Mouse (Mus musculus) midbrain, embryonic 16.5 days (tissue): ENCODE results near the gene Thoc3. TPM values are rescaled to one million over a fixed set of nuclear protein-coding genes. Genes with fewer than 3 reads are reported as not detected.

ENCODE experiments used
- ATAC-seq: fragments of 200-750 bp; cut with Nextera tagmentation; 2 replicates; pipeline ENCODE4 v1.8.0; 2017; ENCODE audit warnings: moderate TSS enrichment
- H3K27ac ChIP-seq: fragments of 300-500 bp; sonication (generic); 2 replicates; pipeline ENCODE4 v1.5.1; 2014; ENCODE audit warnings: mild to moderate bottlenecking, low read length, mixed read lengths
- H3K27me3 ChIP-seq: fragments of 300-500 bp; sonication (generic); 2 replicates; pipeline ENCODE4 v1.6.1; 2014; ENCODE audit warnings: low read depth, low read length, mixed read lengths; ENCODE audit not compliant: control insufficient read depth, insufficient read depth
- H3K36me3 ChIP-seq: fragments of 300-500 bp; sonication (generic); 2 replicates; pipeline ENCODE4 v1.6.1; 2014; ENCODE audit warnings: mild to moderate bottlenecking, low read length, moderate library complexity, mixed read lengths; ENCODE audit not compliant: control insufficient read depth, insufficient read depth
- H3K4me1 ChIP-seq: fragments of 300-500 bp; sonication (generic); 2 replicates; pipeline ENCODE4 v1.6.1; 2014; ENCODE audit warnings: mild to moderate bottlenecking, low read length, mixed read lengths; ENCODE audit not compliant: control insufficient read depth, insufficient read depth
- H3K4me2 ChIP-seq: fragments of 300-500 bp; sonication (generic); 2 replicates; pipeline ENCODE4 v1.6.1; 2014; ENCODE audit warnings: mild to moderate bottlenecking, low read length, mixed read lengths
- H3K4me3 ChIP-seq: fragments of 300-500 bp; sonication (generic); 2 replicates; pipeline ENCODE4 v1.5.1; 2014; ENCODE audit warnings: low read depth, mild to moderate bottlenecking, low read length, moderate library complexity, mixed read lengths
- H3K9ac ChIP-seq: fragments of 300-500 bp; sonication (generic); 2 replicates; pipeline ENCODE4 v1.6.1; 2014; ENCODE audit warnings: low read depth, low read length, mixed read lengths
- H3K9me3 ChIP-seq: fragments of 300-500 bp; sonication (generic); replicated peaks from 2 replicates; pipeline ENCODE4 v1.6.1; 2014; ENCODE audit warnings: mild to moderate bottlenecking, low read length, mixed read lengths; ENCODE audit not compliant: control insufficient read depth, poor library complexity, severe bottlenecking
- WGBS: fragments of 180-500 bp; shearing (Covaris S2); extraction: QIAGEN DNeasy Blood & Tissue Kit; methylation state at CpG from one replicate; pipeline ENCODE4 v1.1.7; 2014; 5-methylcytosine and 5-hydroxymethylcytosine counted together
- polyA plus RNA-seq: library from polyadenylated mRNA; unstranded; fragments of >200 nt; fragmentation: Nextera tagmentation; extraction: Ambion mirVana; gene quantifications from 2 replicates; pipeline ENCODE4 v1.2.1, GENCODE M21; 2015

The Thoc3 gene
- polyA plus RNA-seq, 1 experiment from 2014 or later: 110 TPM

- 82% methylated on average over 6 of the region's 6 CpGs for WGBS
- Histone ChIP-seq H3K27me3 (no peaks in the 10 kb centered on the region), H3K9ac (no peak overlapping the region), H3K9me3 (no peaks in the 10 kb centered on the region), H3K4me1 (no peaks in the 10 kb centered on the region), H3K36me3 (no peaks in the 10 kb centered on the region), H3K4me2 (no peak overlapping the region), H3K4me3 (no peak overlapping the region), H3K27ac (no peak overlapping the region)
- no peak for ATAC-seq
Observed at GRCm38 (mm10) chr13:54491381-54491780, 22.7 kb upstream of the Thoc3 start.

- Histone ChIP-seq H3K9ac (no peak overlapping the region), H3K36me3 (no peaks in the 10 kb centered on the region), H3K4me3 (no peak overlapping the region), H3K27ac (no peak overlapping the region), H3K9me3 (no peaks in the 10 kb centered on the region), H3K4me1 (no peaks in the 10 kb centered on the region), H3K4me2 (no peak overlapping the region), H3K27me3 (no peaks in the 10 kb centered on the region)
- ATAC-seq: no peak
- 91% methylated on average over 5 of the region's 5 CpGs for WGBS
Observed at GRCm38 (mm10) chr13:54490411-54490810, 21.8 kb upstream of the Thoc3 start.

GRCm38 (mm10) chr13:54481498-54481897 lies 12.8 kb upstream of the Thoc3 start:
- no peak for ATAC-seq
- Histone ChIP-seq H3K36me3 (no peaks in the 10 kb centered on the region), H3K4me2 (no peak overlapping the region), H3K9ac (no peak overlapping the region), H3K4me1 (no peaks in the 10 kb centered on the region), H3K4me3 (no peak overlapping the region), H3K27ac (no peak overlapping the region), H3K9me3 (no peaks in the 10 kb centered on the region), H3K27me3 (no peaks in the 10 kb centered on the region)
- 92% methylated on average over 14 of the region's 14 CpGs for WGBS

DNA sequence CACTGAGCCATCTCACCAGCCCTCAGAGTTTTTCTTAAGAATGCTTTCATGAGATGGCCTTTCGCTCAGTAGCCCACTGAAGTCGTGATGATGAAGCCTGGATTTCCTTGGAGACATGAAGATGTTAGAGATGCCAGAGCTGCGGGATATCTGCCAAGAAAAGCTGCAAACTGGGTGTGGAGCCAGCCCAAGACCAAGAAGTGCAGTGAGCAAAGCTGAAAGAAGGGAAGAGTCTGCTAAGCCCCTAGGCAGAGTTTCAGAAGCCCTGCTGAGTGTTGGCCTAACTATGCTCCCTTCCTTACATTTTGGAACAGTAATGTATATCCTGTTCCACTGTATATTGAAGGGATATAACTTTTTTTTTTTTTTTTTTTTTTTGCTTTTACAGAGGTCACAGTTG lies 10.6 kb upstream of the Thoc3 start:
- no peaks in the 10 kb centered on the region for H3K27me3 ChIP-seq
- WGBS: 58% methylated on average over 3 of the region's 3 CpGs
- no peaks in the 10 kb centered on the region for H3K36me3 ChIP-seq
- no peak overlapping the region for H3K9ac ChIP-seq
- no peak overlapping the region for H3K4me2 ChIP-seq
- H3K9me3 ChIP-seq: no peaks in the 10 kb centered on the region
- H3K4me1 ChIP-seq: no peaks in the 10 kb centered on the region
- no peak overlapping the region for H3K4me3 ChIP-seq
- H3K27ac ChIP-seq: no peak overlapping the region
- no peak for ATAC-seq

DNA sequence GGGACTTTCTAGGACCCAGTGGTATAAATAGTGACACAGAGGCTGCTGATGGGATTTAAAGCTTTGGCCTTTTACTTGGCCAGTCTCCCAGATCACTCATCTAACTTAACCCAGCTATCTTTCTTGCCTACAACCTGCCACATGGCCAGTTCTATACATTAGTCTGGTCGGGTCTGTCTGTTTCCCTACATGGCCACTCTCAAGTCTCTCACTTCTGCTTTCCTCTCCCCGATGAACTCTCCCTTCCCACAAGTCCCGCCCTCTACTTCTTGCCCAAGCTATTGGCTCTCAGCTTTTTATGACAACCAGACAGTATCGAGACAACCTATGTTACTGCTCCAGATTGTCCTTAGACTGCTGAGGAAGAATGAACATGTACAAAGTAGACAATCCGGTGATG lies 7.1 kb upstream of the Thoc3 start:
- 84% methylated on average over 5 of the region's 5 CpGs for WGBS
- no peak overlapping the region for H3K4me3 ChIP-seq
- no peaks in the 10 kb centered on the region for H3K27me3 ChIP-seq
- H3K9ac ChIP-seq: no peak overlapping the region
- no peak overlapping the region for H3K4me2 ChIP-seq
- H3K36me3 ChIP-seq: no peaks in the 10 kb centered on the region
- no peaks in the 10 kb centered on the region for H3K9me3 ChIP-seq
- no peaks in the 10 kb centered on the region for H3K4me1 ChIP-seq
- ATAC-seq: no peak
- H3K27ac ChIP-seq: no peak overlapping the region

GRCm38 (mm10) chr13:54474996-54475395 lies 6.3 kb upstream of the Thoc3 start:
- H3K9ac ChIP-seq: no peak overlapping the region
- WGBS: 70% methylated on average over 2 of the region's 2 CpGs
- H3K27me3 ChIP-seq: no peaks in the 10 kb centered on the region
- no peak for ATAC-seq
- H3K4me3 ChIP-seq: no peak overlapping the region
- no peak overlapping the region for H3K4me2 ChIP-seq
- H3K27ac ChIP-seq: no peak overlapping the region
- H3K9me3 ChIP-seq: no peaks in the 10 kb centered on the region
- H3K36me3 ChIP-seq: no peaks in the 10 kb centered on the region
- no peaks in the 10 kb centered on the region for H3K4me1 ChIP-seq

DNA sequence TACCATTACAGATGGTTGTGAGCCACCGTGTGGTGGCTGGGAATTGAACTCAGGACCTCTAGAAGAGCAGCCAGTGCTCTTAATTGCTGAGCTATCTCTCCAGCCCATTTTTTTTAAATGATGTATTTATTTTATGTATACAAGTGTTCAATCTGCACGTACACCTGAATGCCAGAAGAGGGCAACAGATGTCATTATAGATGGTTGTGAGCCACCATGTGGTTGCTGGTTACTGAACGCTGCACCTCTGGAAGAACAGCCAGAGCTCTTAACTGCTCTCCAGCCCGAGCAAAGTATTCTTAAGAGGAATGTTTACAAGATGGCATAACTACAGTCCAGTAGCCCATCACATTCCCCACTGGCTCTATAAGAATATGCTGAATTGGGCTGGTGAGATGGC lies 3.3 kb upstream of the Thoc3 start:
- H3K9ac ChIP-seq: no peak overlapping the region
- H3K36me3 ChIP-seq: no peaks in the 10 kb centered on the region
- ATAC-seq: no peak
- no peak overlapping the region for H3K27ac ChIP-seq
- no peak overlapping the region for H3K4me2 ChIP-seq
- H3K4me3 ChIP-seq: no peak overlapping the region
- no peaks in the 10 kb centered on the region for H3K9me3 ChIP-seq
- H3K27me3 ChIP-seq: no peaks in the 10 kb centered on the region
- WGBS: 87% methylated on average over 4 of the region's 4 CpGs
- H3K4me1 ChIP-seq: peaks cover 11% of the 10 kb centered on the region

DNA sequence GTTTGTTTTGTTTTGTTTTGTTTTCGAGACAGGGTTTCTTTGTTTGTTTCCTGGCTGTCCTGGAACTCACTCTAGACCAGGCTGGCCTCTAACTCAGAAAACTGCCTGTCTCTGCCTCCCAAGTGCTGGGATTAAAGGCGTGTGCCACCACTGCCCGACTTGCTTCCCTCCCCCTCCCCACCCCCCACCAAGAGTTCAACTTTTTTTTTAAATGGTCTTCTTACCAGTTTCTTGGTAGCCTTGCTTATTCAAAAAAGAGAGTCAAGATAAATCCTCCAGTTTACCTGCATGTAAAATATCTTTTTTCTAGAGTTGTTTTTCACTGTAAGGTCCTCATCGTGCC lies 334 bp upstream of the Thoc3 start:
- peaks cover 23% of the 10 kb centered on the region for H3K36me3 ChIP-seq
- H3K27me3 ChIP-seq: no peaks in the 10 kb centered on the region
- H3K4me1 ChIP-seq: peaks cover 11% of the 10 kb centered on the region
- H3K9me3 ChIP-seq: 0 out of 2 replicates have a peak, but pooled peaks cover 3% of the 10 kb centered on the region
- 12% methylated on average over 4 of the region's 4 CpGs for WGBS
- no peak overlapping the region for H3K27ac ChIP-seq
- no peak overlapping the region for H3K9ac ChIP-seq
- H3K4me2 ChIP-seq: peak overlapping the region; percentile 92
- ATAC-seq: peak; percentile 77
- H3K4me3 ChIP-seq: peak overlapping the region; percentile 73

DNA sequence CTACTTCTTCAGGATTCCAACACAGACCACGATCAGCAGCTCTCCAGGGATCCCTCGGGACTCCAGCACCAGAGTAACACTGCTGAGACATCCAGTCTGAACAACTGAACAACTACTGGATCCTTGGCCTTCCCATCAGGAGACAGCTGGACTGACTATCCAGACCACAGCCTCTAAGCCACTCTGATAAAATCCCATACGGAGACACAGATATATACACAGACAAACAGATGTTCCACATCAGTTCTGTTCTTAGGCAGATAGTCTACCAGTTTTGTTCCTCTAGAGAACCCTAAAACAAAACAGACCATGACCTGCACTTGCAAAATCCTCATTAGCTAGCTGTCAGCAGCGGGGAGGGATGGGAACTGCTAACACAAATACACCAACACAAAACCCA lies 9.4 kb downstream of the Thoc3 start:
- no peaks in the 10 kb centered on the region for H3K27me3 ChIP-seq
- 93% methylated on average over 4 of the region's 4 CpGs for WGBS

DNA sequence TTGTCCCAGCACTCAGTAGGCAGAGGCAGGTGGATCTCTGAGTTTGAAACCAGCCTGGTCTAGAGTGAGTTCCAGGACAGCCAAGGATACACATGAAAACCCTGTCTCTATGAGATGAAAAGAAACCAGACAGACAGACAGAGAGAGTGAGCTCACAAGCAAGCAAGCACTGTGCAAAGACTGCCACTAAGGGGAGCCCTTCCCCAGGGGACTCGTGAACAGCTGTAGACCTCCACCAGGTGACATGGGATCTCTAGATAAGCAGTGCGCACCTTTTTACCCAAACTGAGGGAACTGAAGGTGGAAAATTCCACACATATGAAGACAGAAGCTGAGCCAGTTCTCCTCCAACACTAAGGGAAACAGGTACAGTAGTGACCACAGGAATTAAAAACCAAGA lies 11.6 kb downstream of the Thoc3 start:
- Histone ChIP-seq H3K4me2 (no peak overlapping the region), H3K36me3 (peaks cover 24% of the 10 kb centered on the region), H3K4me1 (no peaks in the 10 kb centered on the region), H3K27ac (no peak overlapping the region), H3K4me3 (no peak overlapping the region), H3K27me3 (no peaks in the 10 kb centered on the region), H3K9ac (no peak overlapping the region), H3K9me3 (no peaks in the 10 kb centered on the region)
- ATAC-seq: no peak
- WGBS: 79% methylated on average over 2 of the region's 2 CpGs

More for the DNA sequence above, 9.4 kb downstream of the Thoc3 start:
- Histone ChIP-seq H3K4me2 (no peak overlapping the region), H3K4me3 (no peak overlapping the region), H3K36me3 (peaks cover 40% of the 10 kb centered on the region), H3K27ac (no peak overlapping the region), H3K9ac (no peak overlapping the region), H3K9me3 (0 out of 2 replicates have a peak, but pooled peaks cover 2% of the 10 kb centered on the region), H3K4me1 (no peaks in the 10 kb centered on the region)
- ATAC-seq: no peak
